In the genomic region with DNA sequence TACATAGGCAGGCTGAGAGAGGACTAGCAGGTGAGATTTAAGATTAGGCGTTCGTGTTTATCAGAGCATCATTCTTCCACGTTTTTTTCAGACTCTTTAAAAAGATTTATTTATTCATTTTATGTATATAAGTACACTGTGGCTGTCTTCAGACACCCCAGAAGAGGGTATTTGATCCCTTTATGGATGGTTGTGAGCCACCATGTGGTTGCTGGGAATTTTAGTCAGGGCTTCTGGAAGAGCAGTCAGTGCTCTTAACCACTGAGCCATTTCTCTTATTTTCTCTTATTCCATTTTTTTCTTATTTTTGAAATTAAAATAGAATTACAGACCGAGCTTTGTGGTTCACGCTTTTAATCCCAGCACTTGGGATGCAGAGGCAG, we compare ENCODE assay signal across 9 mouse cellular contexts. TPM values are rescaled to one million over a fixed set of nuclear protein-coding genes. Genes with fewer than 3 reads are reported as not detected.
DNase-seq lines count a peak whose midpoint lies in the region; ATAC-seq lines count a peak whose summit lies in the region.
"Had no signal": no experiment of that assay in that cellular context is flagged by ENCODE, and none has a peak within 500 bp of the region (broad histone marks: within the 10 kb centered on the region; RNA-seq: fewer than 3 reads in every experiment).

No protein-coding gene starts in this region.

- H3K4me3 ChIP-seq in lung, embryonic 15.5 days: peak overlapping the region; percentile 75
- H3K4me3 ChIP-seq in forebrain, embryonic 13.5 days: peak overlapping the region; percentile 80
- H3K4me3 ChIP-seq in limb, embryonic 10.5 days: peak overlapping the region; percentile 71
- H3K4me3 ChIP-seq in neural tube, embryonic 15.5 days (replicated peaks): peak overlapping the region; percentile 55

- H3K27me3 ChIP-seq in lung, embryonic 15.5 days: no peaks in the 10 kb centered on the region
- H3K27me3 ChIP-seq in forebrain, embryonic 13.5 days: no peaks in the 10 kb centered on the region
- H3K27me3 ChIP-seq in limb, embryonic 10.5 days (ENCODE audit: low read depth, poor library complexity, severe bottlenecking): no peaks in the 10 kb centered on the region
- H3K27me3 ChIP-seq in neural tube, embryonic 15.5 days (replicated peaks): 0 out of 2 replicates have a peak, but pooled peaks cover 4% of the 10 kb centered on the region

- H3K36me3 ChIP-seq in lung, embryonic 15.5 days: peaks cover 14% of the 10 kb centered on the region
- peaks cover 14% of the 10 kb centered on the region for H3K36me3 ChIP-seq in forebrain, embryonic 13.5 days (ENCODE audit: poor library complexity, severe bottlenecking)
- peaks cover 28% of the 10 kb centered on the region for H3K36me3 ChIP-seq in limb, embryonic 10.5 days
- peaks cover 14% of the 10 kb centered on the region for H3K36me3 ChIP-seq in neural tube, embryonic 15.5 days

- H3K27ac ChIP-seq in lung, embryonic 15.5 days: 0 out of 2 replicates have a peak overlapping the region, but pooled peaks have one; percentile 9
- 0 out of 2 replicates have a peak overlapping the region, but pooled peaks have one; percentile 27 for H3K27ac ChIP-seq in forebrain, embryonic 13.5 days
- H3K27ac ChIP-seq in limb, embryonic 10.5 days: peak overlapping the region; percentile 88
- peak overlapping the region; percentile 81 for H3K27ac ChIP-seq in neural tube, embryonic 15.5 days (replicated peaks)

- H3K9me3 ChIP-seq in lung, embryonic 15.5 days: no peaks in the 10 kb centered on the region
- H3K9me3 ChIP-seq in forebrain, embryonic 13.5 days (replicated peaks): no peaks in the 10 kb centered on the region
- no peaks in the 10 kb centered on the region for H3K9me3 ChIP-seq in limb, embryonic 10.5 days (replicated peaks)
- no peaks in the 10 kb centered on the region for H3K9me3 ChIP-seq in neural tube, embryonic 15.5 days (replicated peaks)

- DNase-seq in lung, postnatal 14 days: no peak
- no peak for DNase-seq in limb, embryonic 10.5 days (ENCODE audit: low spot score)
- no peak for DNase-seq in B cell, adult 2 months
- no peak for DNase-seq in gastrocnemius, postnatal 4 days (ENCODE audit: low spot score in 2 of 2)
- DNase-seq in right cerebral cortex, postnatal 36 days (ENCODE audit: low spot score in 2 of 2): no peak

- peaks cover 18% of the 10 kb centered on the region for H3K4me1 ChIP-seq in lung, embryonic 15.5 days
- peaks cover 20% of the 10 kb centered on the region for H3K4me1 ChIP-seq in forebrain, embryonic 13.5 days
- H3K4me1 ChIP-seq in limb, embryonic 10.5 days: peaks cover 13% of the 10 kb centered on the region
- H3K4me1 ChIP-seq in neural tube, embryonic 15.5 days: peaks cover 18% of the 10 kb centered on the region

- no peak; the same call in 1 of the 2 replicates for ATAC-seq in lung, embryonic 15.5 days (ENCODE audit: borderline replicate concordance, extremely low read depth, low FRiP score, low TSS enrichment)
- peak; percentile 61 for ATAC-seq in forebrain, embryonic 13.5 days
- peak; percentile 56 for ATAC-seq in neural tube, embryonic 15.5 days (ENCODE audit: low FRiP score)

- peak overlapping the region; percentile 50 for H3K4me2 ChIP-seq in lung, embryonic 15.5 days
- H3K4me2 ChIP-seq in forebrain, embryonic 13.5 days: peak overlapping the region; percentile 90
- peak overlapping the region; percentile 61 for H3K4me2 ChIP-seq in neural tube, embryonic 15.5 days

- no peak overlapping the region for H3K9ac ChIP-seq in lung, embryonic 15.5 days
- H3K9ac ChIP-seq in forebrain, embryonic 13.5 days: no peak overlapping the region
- no peak overlapping the region for H3K9ac ChIP-seq in neural tube, embryonic 15.5 days (replicated peaks)

- WGBS in lung, embryonic 15.5 days: 39% methylated on average over 5 of the region's 5 CpGs
- 42% methylated on average over 5 of the region's 5 CpGs for WGBS in forebrain, embryonic 13.5 days
- 46% methylated on average over 5 of the region's 5 CpGs for WGBS in limb, embryonic 10.5 days
- WGBS in neural tube, embryonic 15.5 days: 40% methylated on average over 5 of the region's 5 CpGs

RNA-seq across cellular contexts. Expression of gene Psmd8, which starts 0.3 kb away (rescaled TPM):
- polyA plus RNA-seq in lung, embryonic 15.5 days (2015; fragmentation: Nextera tagmentation; extraction: Ambion mirVana): 267 and 270 TPM in 2 replicates
- polyA plus RNA-seq in forebrain, embryonic 13.5 days (2015; fragmentation: Nextera tagmentation; extraction: Ambion mirVana): 292 and 296 TPM in 2 replicates
- polyA plus RNA-seq in limb, embryonic 10.5 days (2016; fragmentation: Nextera tagmentation; extraction: Ambion mirVana): 321 and 323 TPM in 2 replicates
- 266 and 278 TPM in 2 replicates for polyA plus RNA-seq in neural tube, embryonic 15.5 days (2015; fragmentation: Nextera tagmentation; extraction: Ambion mirVana)
- 100 to 1,000 TPM; 174 to 187 TPM for total RNA-seq in gastrocnemius, postnatal 4 days (2021)

RNA-seq across cellular contexts. Expression of gene Spred3, which starts 10.6 kb away (rescaled TPM):
- polyA plus RNA-seq in lung, embryonic 15.5 days (2015; fragmentation: Nextera tagmentation; extraction: Ambion mirVana): 1.4 and 2.3 TPM in 2 replicates
- 5.6 and 6.5 TPM in 2 replicates for polyA plus RNA-seq in forebrain, embryonic 13.5 days (2015; fragmentation: Nextera tagmentation; extraction: Ambion mirVana)
- polyA plus RNA-seq in limb, embryonic 10.5 days (2016; fragmentation: Nextera tagmentation; extraction: Ambion mirVana): 2.7 and 3.3 TPM in 2 replicates
- polyA plus RNA-seq in neural tube, embryonic 15.5 days (2015; fragmentation: Nextera tagmentation; extraction: Ambion mirVana): 10.5 and 11.7 TPM in 2 replicates
- total RNA-seq in gastrocnemius, postnatal 4 days (2021): 1 to 10 TPM; 2.9 to 3.3 TPM

RNA-seq across cellular contexts. Expression of gene Ggn, which starts 10.8 kb away (rescaled TPM):
- polyA plus RNA-seq in lung, embryonic 15.5 days (2015; fragmentation: Nextera tagmentation; extraction: Ambion mirVana): 0.34 and 0.74 TPM in 2 replicates
- polyA plus RNA-seq in forebrain, embryonic 13.5 days (2015; fragmentation: Nextera tagmentation; extraction: Ambion mirVana): 0.38 and 0.65 TPM in 2 replicates
- polyA plus RNA-seq in limb, embryonic 10.5 days (2016; fragmentation: Nextera tagmentation; extraction: Ambion mirVana): 0.29 and 0.38 TPM in 2 replicates
- 0.46 and 1.0 TPM in 2 replicates for polyA plus RNA-seq in neural tube, embryonic 15.5 days (2015; fragmentation: Nextera tagmentation; extraction: Ambion mirVana)
- total RNA-seq in gastrocnemius, postnatal 4 days (2021): under 1 TPM; 0.36 to 0.81 TPM
- polyA plus RNA-seq: activated CD4-positive, CD25-positive, alpha-beta regulatory T cell, adult 4 months had no signal

RNA-seq across cellular contexts. Expression of gene Fam98c, which starts 24.8 kb away (rescaled TPM):
- polyA plus RNA-seq in lung, embryonic 15.5 days (2015; fragmentation: Nextera tagmentation; extraction: Ambion mirVana): 17.7 and 19.3 TPM in 2 replicates
- polyA plus RNA-seq in forebrain, embryonic 13.5 days (2015; fragmentation: Nextera tagmentation; extraction: Ambion mirVana): 14.1 and 15.9 TPM in 2 replicates
- 10.7 and 11.2 TPM in 2 replicates for polyA plus RNA-seq in limb, embryonic 10.5 days (2016; fragmentation: Nextera tagmentation; extraction: Ambion mirVana)
- 51.2 and 53.1 TPM in 2 replicates for polyA plus RNA-seq in neural tube, embryonic 15.5 days (2015; fragmentation: Nextera tagmentation; extraction: Ambion mirVana)
- total RNA-seq in gastrocnemius, postnatal 4 days (2021): 10 to 100 TPM; 12.8 to 13.2 TPM

RNA-seq across cellular contexts. Expression of gene Catsperg1, which starts 33.0 kb away (rescaled TPM):
- polyA plus RNA-seq in lung, embryonic 15.5 days (2015; fragmentation: Nextera tagmentation; extraction: Ambion mirVana): 0.86 and 1.0 TPM in 2 replicates
- 1.1 and 1.2 TPM in 2 replicates for polyA plus RNA-seq in forebrain, embryonic 13.5 days (2015; fragmentation: Nextera tagmentation; extraction: Ambion mirVana)
- polyA plus RNA-seq in limb, embryonic 10.5 days (2016; fragmentation: Nextera tagmentation; extraction: Ambion mirVana): 0.06 and 0.45 TPM in 2 replicates
- 1.9 and 4.4 TPM in 2 replicates for polyA plus RNA-seq in neural tube, embryonic 15.5 days (2015; fragmentation: Nextera tagmentation; extraction: Ambion mirVana)
- total RNA-seq in gastrocnemius, postnatal 4 days (2021): 1 to 10 TPM in 1 of 2 experiments, under 1 TPM in 1; 0.41 to 1.6 TPM

Comparison
In these comparisons a context has a peak if more than half of its experiments do, and no peak if none do; other contexts are left out.
1. H3K27ac ChIP-seq: peak in every context shown above with its lines; median percentile 88 in limb, embryonic 10.5 days; 81 in neural tube, embryonic 15.5 days; 27 in forebrain, embryonic 13.5 days; 9 in lung, embryonic 15.5 days.